Mouse (Mus musculus) effector memory CD4-positive, alpha-beta T cell, adult 5 months (primary cell): Measurements from ENCODE around the gene Esp22. TPM values are rescaled to one million over a fixed set of nuclear protein-coding genes. Genes with fewer than 3 reads are reported as not detected.

Source experiments
- polyA plus RNA-seq: library from polyadenylated mRNA; unstranded; fragments of 100-300 nt; shearing (Covaris generic); gene quantifications from one replicate; pipeline ENCODE4 v1.2.1, GENCODE M21; 2017

Gene Esp22
- polyA plus RNA-seq: not detected

DNA sequence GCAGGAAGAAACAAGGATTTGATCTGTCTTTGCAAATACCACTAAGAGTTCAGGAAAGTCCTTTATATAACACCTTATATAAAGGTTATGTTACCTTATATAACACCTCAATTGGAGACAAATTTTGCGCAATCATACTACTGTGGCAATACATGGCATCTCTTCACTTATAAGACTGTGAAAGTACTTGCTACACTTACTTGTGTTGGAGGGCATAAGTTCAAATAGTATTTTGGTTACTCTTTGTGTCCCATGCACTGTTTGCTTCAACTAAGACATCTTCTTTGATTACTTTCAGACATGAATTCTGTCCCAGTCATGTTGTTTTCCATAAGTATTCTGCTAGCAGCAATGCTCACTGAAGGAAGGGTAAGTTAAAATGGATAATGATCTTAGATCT, at the start of gene Esp22:
TSS of gene Esp22 (plus strand) at position 301 of the 400 bp plus-strand sequence.

GRCm38 (mm10) chr17:39076937-39077336, 18.2 kb upstream of the Esp22 start, which contains the start of gene Esp23:
Gene Esp23 (minus strand): TSS chr17:39077037.

Other genes with a start within 250 kb of the Esp22 start
- gene Esp24, start 58.6 kb upstream of the Esp22 start, polyA plus RNA-seq: not detected
- gene Gm21903, start 52.0 kb upstream of the Esp22 start, polyA plus RNA-seq: not detected
- gene Esp23, start 18.3 kb upstream of the Esp22 start, polyA plus RNA-seq: not detected